Mouse (Mus musculus) frontal cortex, postnatal 10 days (tissue): ENCODE data around the gene H2al1j.
"Not testable (repeated sequence)": the region's sequence is repeated elsewhere in the genome, so short reads cannot be mapped to it uniquely, and the experiment has no call there.

Experiments used
- DNase-seq, 2 experiments: peaks; one replicate each; pipeline ENCODE4 v3.0.0; 2022; ENCODE audit warnings: low spot score in 2 of 2, mixed read lengths in 1 of 2

The H2al1j gene

DNA sequence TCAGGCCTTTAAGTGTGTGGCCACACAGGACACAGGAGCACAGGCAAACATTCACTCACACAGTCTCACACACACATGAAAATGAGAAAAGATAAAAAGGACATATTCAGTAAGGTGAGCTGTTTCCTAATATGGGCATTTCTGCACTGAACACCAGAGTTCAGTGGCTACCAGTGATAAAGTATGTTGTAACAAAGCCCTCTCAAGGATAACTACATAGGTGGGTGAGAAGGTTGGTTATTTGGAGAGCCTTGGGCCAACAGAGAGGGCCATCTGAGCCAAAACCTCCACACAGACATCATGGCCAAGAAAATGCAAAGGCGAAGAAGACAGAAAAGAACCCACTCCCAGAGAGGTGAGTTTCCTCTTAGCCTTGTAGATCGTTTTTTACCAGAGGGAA lies at the start of gene H2al1j:
H2al1j (plus strand) TSS at position 301 of the 400 bp plus-strand sequence.
- DNase-seq, result not testable (repeated sequence)

DNA sequence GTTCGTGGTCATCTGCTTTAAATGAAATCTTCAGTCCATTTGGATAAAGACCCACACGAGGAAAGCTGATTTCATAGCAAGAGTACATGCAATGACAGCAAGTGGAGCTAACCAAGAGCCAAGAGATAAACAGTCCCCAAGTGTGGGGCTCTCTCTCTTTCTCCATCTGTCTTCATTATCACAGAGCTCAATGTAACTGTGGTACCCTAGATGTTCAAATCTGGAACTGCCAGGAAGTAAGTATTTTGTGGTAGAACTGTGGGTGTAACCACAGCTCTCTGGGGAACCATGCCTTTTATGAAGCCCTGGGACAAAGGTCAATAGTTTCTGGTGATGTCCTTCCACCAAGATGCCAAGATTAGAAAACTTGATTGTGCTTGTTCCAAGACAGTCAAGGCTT lies 46.9 kb upstream of the H2al1j start:
- DNase-seq, result no peak

DNA sequence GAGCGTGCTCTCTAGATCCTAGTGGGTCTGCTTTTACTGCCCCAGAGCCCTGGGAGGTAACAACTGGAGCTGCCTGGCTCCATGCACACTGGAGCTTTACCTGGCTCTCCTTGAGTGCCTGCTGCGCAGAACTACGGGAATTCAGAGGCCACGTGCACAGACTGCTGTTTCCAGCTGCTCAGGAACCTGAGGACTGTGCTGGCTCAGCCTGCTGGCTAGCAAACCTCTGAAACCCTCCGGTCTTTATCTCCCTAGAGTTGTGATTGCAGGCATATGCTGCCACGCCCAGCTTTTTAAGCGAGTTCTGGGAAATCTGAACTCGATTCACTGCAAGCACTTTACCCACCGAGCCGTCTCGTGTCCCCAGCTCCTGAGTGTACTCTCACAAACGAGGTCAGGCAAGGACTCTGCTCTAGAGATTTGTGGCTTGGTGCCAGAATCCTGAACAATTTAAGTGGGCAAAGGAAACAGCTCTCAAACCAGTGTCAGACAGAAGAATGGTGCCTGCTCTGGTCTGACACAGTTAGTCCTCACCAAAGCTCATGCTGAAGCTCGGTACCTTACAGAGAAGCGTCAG lies 39.2 kb upstream of the H2al1j start:
- no peak for DNase-seq

DNA sequence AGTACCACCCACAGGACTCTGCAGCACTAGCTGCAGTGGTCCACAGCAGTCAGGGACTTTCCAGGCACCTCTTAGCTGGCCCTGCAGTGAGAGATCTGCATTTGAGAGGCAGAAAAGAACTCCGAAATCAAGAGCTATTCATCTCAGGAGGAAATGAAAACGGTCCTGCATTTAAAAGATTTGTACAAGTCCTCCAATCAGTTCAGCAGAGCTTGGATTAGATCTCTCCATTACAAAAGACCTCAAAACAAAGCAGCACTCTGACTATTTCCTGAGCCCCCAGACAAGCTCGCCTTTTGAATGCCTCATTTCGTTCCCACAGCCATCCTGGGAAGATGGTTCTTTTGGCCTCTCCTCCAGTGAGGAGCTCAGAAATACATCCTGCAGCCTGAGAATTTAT lies 38.4 kb upstream of the H2al1j start:
- DNase-seq, result no peak

DNA sequence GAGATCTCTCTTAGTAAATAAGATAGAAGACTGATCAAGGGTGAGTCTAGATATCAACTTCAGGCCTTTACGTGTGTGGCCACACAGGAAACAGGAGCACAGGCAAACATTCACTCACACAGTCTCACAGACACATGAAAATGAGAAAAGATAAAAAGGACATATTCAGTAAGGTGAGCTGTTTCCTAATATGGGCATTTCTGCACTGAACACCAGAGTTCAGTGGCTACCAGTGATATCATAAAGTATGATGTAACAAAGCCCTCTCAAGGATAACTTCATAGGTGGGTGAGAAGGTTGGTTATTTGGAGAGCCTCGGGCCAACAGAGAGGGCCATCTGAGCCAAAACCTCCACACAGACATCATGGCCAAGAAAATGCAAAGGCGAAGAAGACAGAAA lies 28.7 kb upstream of the H2al1j start, which contains the start of gene H2al1a:
H2al1a (plus strand) TSS at position 301 of the 400 bp plus-strand sequence.
- not testable (repeated sequence) for DNase-seq

DNA sequence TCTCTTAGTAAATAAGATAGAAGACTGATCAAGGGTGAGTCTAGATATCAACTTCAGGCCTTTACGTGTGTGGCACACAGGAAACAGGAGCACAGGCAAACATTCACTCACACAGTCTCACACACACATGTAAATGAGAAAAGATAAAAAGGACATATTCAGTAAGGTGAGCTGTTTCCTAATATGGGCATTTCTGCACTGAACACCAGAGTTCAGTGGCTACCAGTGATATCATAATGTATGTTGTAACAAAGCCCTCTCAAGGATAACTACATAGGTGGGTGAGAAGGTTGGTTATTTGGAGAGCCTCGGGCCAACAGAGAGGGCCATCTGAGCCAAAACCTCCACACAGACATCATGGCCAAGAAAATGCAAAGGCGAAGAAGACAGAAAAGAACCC lies 25.5 kb upstream of the H2al1j start, which contains the start of gene H2al1b:
H2al1b (plus strand) TSS at position 301 of the 400 bp plus-strand sequence.
- not testable (repeated sequence) for DNase-seq

DNA sequence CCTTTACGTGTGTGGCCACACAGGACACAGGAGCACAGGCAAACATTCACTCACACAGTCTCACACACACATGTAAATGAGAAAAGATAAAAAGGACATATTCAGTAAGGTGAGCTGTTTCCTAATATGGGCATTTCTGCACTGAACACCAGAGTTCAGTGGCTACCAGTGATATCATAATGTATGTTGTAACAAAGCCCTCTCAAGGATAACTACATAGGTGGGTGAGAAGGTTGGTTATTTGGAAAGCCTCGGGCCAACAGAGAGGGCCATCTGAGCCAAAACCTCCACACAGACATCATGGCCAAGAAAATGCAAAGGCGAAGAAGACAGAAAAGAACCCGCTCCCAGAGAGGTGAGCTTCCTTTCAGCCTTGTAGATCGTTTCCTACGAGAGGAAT lies 22.3 kb upstream of the H2al1j start, which contains the start of gene H2al1c:
H2al1c (plus strand) TSS at position 301 of the 400 bp plus-strand sequence.
- not testable (repeated sequence) for DNase-seq

DNA sequence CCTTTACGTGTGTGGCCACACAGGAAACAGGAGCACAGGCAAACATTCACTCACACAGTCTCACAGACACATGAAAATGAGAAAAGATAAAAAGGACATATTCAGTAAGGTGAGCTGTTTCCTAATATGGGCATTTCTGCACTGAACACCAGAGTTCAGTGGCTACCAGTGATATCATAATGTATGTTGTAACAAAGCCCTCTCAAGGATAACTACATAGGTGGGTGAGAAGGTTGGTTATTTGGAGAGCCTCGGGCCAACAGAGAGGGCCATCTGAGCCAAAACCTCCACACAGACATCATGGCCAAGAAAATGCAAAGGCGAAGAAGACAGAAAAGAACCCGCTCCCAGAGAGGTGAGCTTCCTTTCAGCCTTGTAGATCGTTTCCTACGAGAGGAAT lies 19.1 kb upstream of the H2al1j start, which contains the start of gene H2al1d:
H2al1d (plus strand) TSS at position 301 of the 400 bp plus-strand sequence.
- DNase-seq, result not testable (repeated sequence)

DNA sequence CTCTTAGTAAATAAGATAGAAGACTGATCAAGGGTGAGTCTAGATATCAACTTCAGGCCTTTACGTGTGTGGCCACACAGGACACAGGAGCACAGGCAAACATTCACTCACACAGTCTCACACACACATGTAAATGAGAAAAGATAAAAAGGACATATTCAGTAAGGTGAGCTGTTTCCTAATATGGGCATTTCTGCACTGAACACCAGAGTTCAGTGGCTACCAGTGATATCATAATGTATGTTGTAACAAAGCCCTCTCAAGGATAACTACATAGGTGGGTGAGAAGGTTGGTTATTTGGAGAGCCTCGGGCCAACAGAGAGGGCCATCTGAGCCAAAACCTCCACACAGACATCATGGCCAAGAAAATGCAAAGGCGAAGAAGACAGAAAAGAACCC lies 16.0 kb upstream of the H2al1j start, which contains the start of gene H2al1e:
H2al1e (plus strand) TSS at position 301 of the 400 bp plus-strand sequence.
- DNase-seq, result not testable (repeated sequence)

DNA sequence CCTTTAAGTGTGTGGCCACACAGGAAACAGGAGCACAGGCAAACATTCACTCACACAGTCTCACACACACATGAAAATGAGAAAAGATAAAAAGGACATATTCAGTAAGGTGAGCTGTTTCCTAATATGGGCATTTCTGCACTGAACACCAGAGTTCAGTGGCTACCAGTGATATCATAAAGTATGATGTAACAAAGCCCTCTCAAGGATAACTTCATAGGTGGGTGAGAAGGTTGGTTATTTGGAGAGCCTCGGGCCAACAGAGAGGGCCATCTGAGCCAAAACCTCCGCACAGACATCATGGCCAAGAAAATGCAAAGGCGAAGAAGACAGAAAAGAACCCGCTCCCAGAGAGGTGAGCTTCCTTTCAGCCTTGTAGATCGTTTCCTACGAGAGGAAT lies 12.8 kb upstream of the H2al1j start, which contains the start of gene H2al1f:
H2al1f (plus strand) TSS at position 301 of the 400 bp plus-strand sequence.
- DNase-seq, result not testable (repeated sequence)

DNA sequence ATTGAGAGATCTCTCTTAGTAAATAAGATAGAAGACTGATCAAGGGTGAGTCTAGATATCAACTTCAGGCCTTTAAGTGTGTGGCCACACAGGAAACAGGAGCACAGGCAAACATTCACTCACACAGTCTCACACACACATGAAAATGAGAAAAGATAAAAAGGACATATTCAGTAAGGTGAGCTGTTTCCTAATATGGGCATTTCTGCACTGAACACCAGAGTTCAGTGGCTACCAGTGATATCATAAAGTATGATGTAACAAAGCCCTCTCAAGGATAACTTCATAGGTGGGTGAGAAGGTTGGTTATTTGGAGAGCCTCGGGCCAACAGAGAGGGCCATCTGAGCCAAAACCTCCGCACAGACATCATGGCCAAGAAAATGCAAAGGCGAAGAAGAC lies 9.7 kb upstream of the H2al1j start, which contains the start of gene H2al1g:
H2al1g (plus strand) TSS at position 301 of the 400 bp plus-strand sequence.
- not testable (repeated sequence) for DNase-seq

DNA sequence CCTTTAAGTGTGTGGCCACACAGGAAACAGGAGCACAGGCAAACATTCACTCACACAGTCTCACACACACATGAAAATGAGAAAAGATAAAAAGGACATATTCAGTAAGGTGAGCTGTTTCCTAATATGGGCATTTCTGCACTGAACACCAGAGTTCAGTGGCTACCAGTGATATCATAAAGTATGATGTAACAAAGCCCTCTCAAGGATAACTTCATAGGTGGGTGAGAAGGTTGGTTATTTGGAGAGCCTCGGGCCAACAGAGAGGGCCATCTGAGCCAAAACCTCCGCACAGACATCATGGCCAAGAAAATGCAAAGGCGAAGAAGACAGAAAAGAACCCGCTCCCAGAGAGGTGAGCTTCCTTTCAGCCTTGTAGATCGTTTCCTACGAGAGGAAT lies 6.4 kb upstream of the H2al1j start, which contains the start of gene H2al1h:
H2al1h (plus strand) TSS at position 301 of the 400 bp plus-strand sequence.
- DNase-seq, result not testable (repeated sequence)

DNA sequence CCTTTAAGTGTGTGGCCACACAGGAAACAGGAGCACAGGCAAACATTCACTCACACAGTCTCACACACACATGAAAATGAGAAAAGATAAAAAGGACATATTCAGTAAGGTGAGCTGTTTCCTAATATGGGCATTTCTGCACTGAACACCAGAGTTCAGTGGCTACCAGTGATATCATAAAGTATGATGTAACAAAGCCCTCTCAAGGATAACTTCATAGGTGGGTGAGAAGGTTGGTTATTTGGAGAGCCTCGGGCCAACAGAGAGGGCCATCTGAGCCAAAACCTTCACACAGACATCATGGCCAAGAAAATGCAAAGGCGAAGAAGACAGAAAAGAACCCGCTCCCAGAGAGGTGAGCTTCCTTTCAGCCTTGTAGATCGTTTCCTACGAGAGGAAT lies 3.3 kb upstream of the H2al1j start, which contains the start of gene H2al1i:
H2al1i (plus strand) TSS at position 301 of the 400 bp plus-strand sequence.
- not testable (repeated sequence) for DNase-seq

DNA sequence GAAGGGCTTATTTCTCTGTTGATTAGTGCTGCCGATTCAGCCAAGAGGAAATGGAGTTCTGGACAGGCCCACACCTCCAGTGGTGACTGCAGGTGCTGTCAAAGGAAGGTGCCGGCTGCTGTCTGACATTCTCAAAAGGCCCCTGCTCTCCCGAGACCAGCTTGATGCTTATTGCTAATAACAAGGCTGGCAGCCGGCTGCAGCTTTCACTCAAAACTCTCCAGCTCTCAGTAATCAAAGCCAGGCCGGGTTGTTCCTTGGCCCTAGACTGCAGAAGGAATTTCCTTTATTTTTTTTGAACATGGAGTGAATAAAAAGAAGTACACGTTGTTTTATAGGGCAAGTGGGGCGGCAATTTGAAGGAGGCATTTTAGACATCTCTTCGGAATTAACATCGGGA lies 18.1 kb downstream of the H2al1j start:
- DNase-seq, result no peak

DNA sequence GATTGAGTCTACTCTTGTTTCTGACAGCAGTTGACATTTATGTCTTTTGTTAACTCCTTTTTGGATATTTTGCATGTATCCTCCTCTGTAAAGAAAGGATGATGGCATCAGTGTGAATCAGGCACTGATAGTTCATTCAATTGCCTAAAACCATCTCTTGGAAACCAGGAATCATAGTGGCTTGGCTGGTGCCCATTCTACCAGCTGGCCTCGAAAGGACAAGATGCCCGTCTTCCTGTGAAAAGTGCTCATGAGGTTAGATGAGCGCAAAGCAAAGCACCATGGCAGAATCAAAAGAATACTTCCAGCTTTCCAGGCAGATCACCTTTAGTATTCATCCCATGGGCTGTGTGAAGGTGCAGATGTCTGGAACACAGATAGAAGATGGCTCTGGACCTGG lies 19.1 kb downstream of the H2al1j start:
- DNase-seq, result no peak

DNA sequence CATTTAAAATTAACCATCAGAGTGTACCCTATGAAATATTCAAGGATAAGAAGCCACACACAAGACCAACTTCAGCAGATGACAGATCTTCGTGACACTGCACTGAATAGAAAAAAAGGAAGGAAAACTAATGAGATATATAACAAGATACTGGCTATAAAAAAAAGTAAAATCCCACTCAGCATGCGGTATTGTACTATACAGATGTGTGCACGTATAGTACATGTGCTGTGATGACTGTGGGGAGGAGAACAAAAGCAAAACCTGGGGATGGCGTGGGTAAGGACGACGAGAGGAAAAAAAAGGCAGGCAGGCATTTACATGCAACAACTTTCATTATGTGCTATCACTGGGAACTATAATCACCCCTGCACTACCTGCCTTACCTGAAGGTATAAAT lies 33.2 kb downstream of the H2al1j start:
- DNase-seq, result no peak

DNA sequence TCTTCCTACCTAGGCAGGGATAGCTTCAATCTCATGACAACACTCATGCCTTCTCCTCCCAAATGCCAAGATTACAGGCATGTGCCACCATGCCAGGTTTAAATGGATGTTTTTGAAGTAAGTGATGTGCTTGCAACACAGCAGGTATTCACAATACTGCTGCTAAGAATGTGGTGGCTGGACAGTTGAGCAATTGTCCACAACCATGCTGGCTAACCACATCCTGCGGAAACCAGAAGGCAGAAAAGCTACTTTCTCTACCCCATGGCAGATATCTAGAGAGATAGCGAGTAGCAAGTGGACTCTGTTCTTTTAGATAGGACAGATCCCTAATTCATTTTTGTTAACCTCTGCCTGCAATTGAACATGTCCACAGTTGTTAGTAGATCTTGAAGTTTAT lies 33.6 kb downstream of the H2al1j start:
- DNase-seq, result no peak

DNA sequence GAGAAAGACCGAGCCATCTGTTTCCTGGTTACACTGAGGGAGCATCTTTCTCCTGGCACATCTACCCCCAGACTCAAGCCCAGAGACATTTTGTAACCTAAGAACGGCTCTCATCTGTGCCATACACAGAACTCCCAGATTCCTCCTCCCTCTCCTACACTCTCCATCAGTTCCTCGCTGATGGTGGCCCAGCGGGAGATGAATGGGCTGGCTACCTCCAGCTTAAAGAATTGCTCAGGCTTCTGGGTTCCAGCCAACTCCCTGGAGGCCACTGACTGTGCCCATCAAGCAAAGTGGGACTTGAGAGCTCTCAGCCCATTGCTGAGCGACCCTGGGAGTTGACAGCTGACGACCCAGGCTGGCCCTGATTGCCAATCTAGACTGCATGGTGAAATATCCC lies 36.3 kb downstream of the H2al1j start:
- no peak for DNase-seq

DNA sequence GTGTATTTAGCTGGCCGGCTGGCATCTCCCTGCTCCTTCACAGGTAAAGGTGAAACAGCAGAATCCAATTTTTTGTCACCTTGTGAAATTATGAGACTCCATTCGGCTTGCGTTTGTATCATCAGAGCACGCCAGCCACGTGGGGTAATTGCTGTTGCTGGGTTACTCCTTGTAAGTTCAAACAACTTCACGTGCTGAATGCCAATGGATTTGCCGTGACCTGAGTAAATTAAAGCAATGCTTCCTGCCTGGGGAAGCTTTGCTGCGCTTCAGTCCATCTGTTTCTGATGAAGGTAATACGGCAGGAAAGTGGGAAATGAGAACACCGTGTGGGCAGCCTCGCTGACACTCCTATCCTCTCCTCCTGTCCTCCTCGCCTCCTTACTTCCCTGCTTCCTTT lies 37.5 kb downstream of the H2al1j start:
- no peak for DNase-seq
